Mouse (Mus musculus) kidney, embryonic 15.5 days (tissue): ENCODE data around the gene 5330417C22Rik. TPM values are rescaled to one million over a fixed set of nuclear protein-coding genes. Genes with fewer than 3 reads are reported as not detected.

Experiments used
- ATAC-seq: fragments of 200-750 bp; cut with Nextera tagmentation; replicated peaks from 2 replicates; pipeline ENCODE4 v1.8.0; 2017; ENCODE audit warnings: moderate TSS enrichment; ENCODE audit not compliant: low FRiP score
- H3K27ac ChIP-seq: fragments of 300-500 bp; sonication (generic); 2 replicates; pipeline ENCODE4 v1.5.1; 2015; ENCODE audit warnings: mild to moderate bottlenecking, inconsistent platforms
- H3K27me3 ChIP-seq: fragments of 300-500 bp; sonication (generic); 2 replicates; pipeline ENCODE4 v1.6.1; 2015; ENCODE audit warnings: inconsistent platforms
- H3K36me3 ChIP-seq: fragments of 300-500 bp; sonication (generic); 2 replicates; pipeline ENCODE4 v1.6.1; 2015; ENCODE audit warnings: inconsistent platforms
- H3K4me1 ChIP-seq: fragments of 300-500 bp; sonication (generic); 2 replicates; pipeline ENCODE4 v1.6.1; 2015; ENCODE audit warnings: inconsistent platforms
- H3K4me2 ChIP-seq: fragments of 300-500 bp; sonication (generic); 2 replicates; pipeline ENCODE4 v1.6.1; 2015; ENCODE audit warnings: moderate library complexity, mild to moderate bottlenecking, inconsistent platforms
- H3K4me3 ChIP-seq: fragments of 300-500 bp; sonication (generic); replicated peaks from 2 replicates; pipeline ENCODE4 v1.5.1; 2015; ENCODE audit warnings: mild to moderate bottlenecking, inconsistent platforms
- H3K9ac ChIP-seq: fragments of 300-500 bp; sonication (generic); 2 replicates; pipeline ENCODE4 v1.6.1; 2015; ENCODE audit warnings: mild to moderate bottlenecking, inconsistent platforms
- H3K9me3 ChIP-seq: fragments of 300-500 bp; sonication (generic); replicated peaks from 2 replicates; pipeline ENCODE4 v1.6.1; 2016; ENCODE audit warnings: inconsistent platforms
- WGBS: fragments of 180-500 bp; shearing (Covaris S2); methylation state at CpG from one replicate; pipeline ENCODE4 v1.1.7; 2015; ENCODE audit warnings: mixed read lengths; 5-methylcytosine and 5-hydroxymethylcytosine counted together
- polyA plus RNA-seq: library from polyadenylated mRNA; unstranded; fragments of >200 nt; fragmentation: Nextera tagmentation; extraction: Ambion mirVana; gene quantifications from 2 replicates; pipeline ENCODE4 v1.2.1, GENCODE M21; 2015

The 5330417C22Rik gene
- polyA plus RNA-seq, 1 experiment from 2014 or later: 1.00 TPM

GRCm38 (mm10) chr3:108423844-108424801 is 112.2 kb downstream of the 5330417C22Rik start:
- H3K9ac ChIP-seq: peak overlapping the region; percentile 24; the same call in 1 of the 2 replicates
- peak; percentile 72 for ATAC-seq

GRCm38 (mm10) chr3:108423006-108423405 is 113.3 kb downstream of the 5330417C22Rik start:
- Histone ChIP-seq H3K27ac (no peak overlapping the region), H3K4me2 (no peak overlapping the region), H3K27me3 (no peaks in the 10 kb centered on the region; the same call in 1 of the 2 replicates), H3K4me1 (peaks cover 18% of the 10 kb centered on the region), H3K9ac (no peak overlapping the region), H3K9me3 (no peaks in the 10 kb centered on the region), H3K36me3 (peaks cover 32% of the 10 kb centered on the region), H3K4me3 (no peak overlapping the region)
- 45% methylated on average over 6 of the region's 6 CpGs for WGBS
- ATAC-seq: no peak

More at GRCm38 (mm10) chr3:108423844-108424801, 112.2 kb downstream of the 5330417C22Rik start:
- Histone ChIP-seq H3K27me3 (no peaks in the 10 kb centered on the region), H3K4me3 (peak overlapping the region; percentile 10; the same call in 1 of the 2 replicates), H3K9me3 (no peaks in the 10 kb centered on the region), H3K27ac (peak overlapping the region; percentile 16; the same call in 1 of the 2 replicates), H3K4me1 (peaks cover 18% of the 10 kb centered on the region), H3K4me2 (peak overlapping the region; percentile 46), H3K36me3 (peaks cover 44% of the 10 kb centered on the region)
- 19% methylated on average over 11 of the region's 11 CpGs for WGBS

GRCm38 (mm10) chr3:108415831-108416223 is 120.5 kb downstream of the 5330417C22Rik start:
- WGBS: under 1% methylated on average over 48 of the region's 48 CpGs
- Histone ChIP-seq H3K27me3 (peaks cover 22% of the 10 kb centered on the region), H3K9ac (peak overlapping the region; percentile 88), H3K4me1 (peaks cover 38% of the 10 kb centered on the region), H3K9me3 (peaks cover 11% of the 10 kb centered on the region; the same call in 1 of the 2 replicates), H3K4me2 (peak overlapping the region; percentile 97), H3K36me3 (peaks cover 21% of the 10 kb centered on the region), H3K4me3 (peak overlapping the region; percentile 87), H3K27ac (peak overlapping the region; percentile 75)
- peak; percentile 53; the same call in 1 of the 2 replicates for ATAC-seq

- Histone ChIP-seq H3K27me3 (peaks cover 22% of the 10 kb centered on the region), H3K9me3 (peaks cover 11% of the 10 kb centered on the region; the same call in 1 of the 2 replicates), H3K27ac (peak within 1 kb of the TSS; percentile 75), H3K36me3 (peaks cover 21% of the 10 kb centered on the region), H3K9ac (peak within 1 kb of the TSS; percentile 88), H3K4me3 (peak within 1 kb of the TSS; percentile 87), H3K4me2 (peak within 1 kb of the TSS; percentile 97), H3K4me1 (peaks cover 45% of the 10 kb centered on the region)
- no peak for ATAC-seq
- 7% methylated on average over 66 of the region's 67 CpGs for WGBS
These were observed 121.2 kb downstream of the 5330417C22Rik start, which contains the start of gene Celsr2 for GRCm38 (mm10) chr3:108414857-108415830. Gene Celsr2, minus strand, starts transcription at chr3:108415552.

- H3K27ac ChIP-seq: no peak overlapping the region
- H3K9ac ChIP-seq: no peak overlapping the region
- WGBS: 96% methylated on average over 35 of the region's 35 CpGs
- no peak overlapping the region for H3K4me3 ChIP-seq
- H3K4me2 ChIP-seq: no peak overlapping the region
- no peak for ATAC-seq
- peaks cover 11% of the 10 kb centered on the region; the same call in 1 of the 2 replicates for H3K9me3 ChIP-seq
- peaks cover 54% of the 10 kb centered on the region for H3K4me1 ChIP-seq
- peaks cover 21% of the 10 kb centered on the region for H3K36me3 ChIP-seq
- peaks cover 22% of the 10 kb centered on the region for H3K27me3 ChIP-seq
These were observed 122.5 kb downstream of the 5330417C22Rik start for GRCm38 (mm10) chr3:108413634-108414360.

GRCm38 (mm10) chr3:108411754-108412121 is 124.6 kb downstream of the 5330417C22Rik start:
- ATAC-seq: peak; percentile 85
- Histone ChIP-seq H3K27ac (peak overlapping the region; percentile 98), H3K4me2 (peak overlapping the region; percentile 53), H3K4me3 (peak overlapping the region; percentile 27), H3K36me3 (peaks cover 28% of the 10 kb centered on the region), H3K9ac (0 out of 2 replicates have a peak overlapping the region, but pooled peaks have one; percentile 35), H3K4me1 (peaks cover 58% of the 10 kb centered on the region), H3K27me3 (peaks cover 12% of the 10 kb centered on the region), H3K9me3 (peaks cover 11% of the 10 kb centered on the region; the same call in 1 of the 2 replicates)
- 29% methylated on average over 8 of the region's 8 CpGs for WGBS

GRCm38 (mm10) chr3:108411026-108411753 is 125.1 kb downstream of the 5330417C22Rik start:
- ATAC-seq: peak; percentile 74
- H3K27ac ChIP-seq: peak overlapping the region; percentile 98
- 0 out of 2 replicates have a peak overlapping the region, but pooled peaks have one; percentile 35 for H3K9ac ChIP-seq
- H3K4me1 ChIP-seq: peaks cover 63% of the 10 kb centered on the region
- WGBS: 24% methylated on average over 5 of the region's 5 CpGs
- H3K4me2 ChIP-seq: peak overlapping the region; percentile 53
- H3K27me3 ChIP-seq: peaks cover 7% of the 10 kb centered on the region
- H3K36me3 ChIP-seq: peaks cover 33% of the 10 kb centered on the region
- peaks cover 11% of the 10 kb centered on the region; the same call in 1 of the 2 replicates for H3K9me3 ChIP-seq
- H3K4me3 ChIP-seq: peak overlapping the region; percentile 27

GRCm38 (mm10) chr3:108410359-108410714 is 126.0 kb downstream of the 5330417C22Rik start:
- peaks cover 11% of the 10 kb centered on the region; the same call in 1 of the 2 replicates for H3K9me3 ChIP-seq
- H3K4me1 ChIP-seq: peaks cover 67% of the 10 kb centered on the region
- 20% methylated on average over 5 of the region's 5 CpGs for WGBS
- peak overlapping the region; percentile 53 for H3K4me2 ChIP-seq
- H3K27me3 ChIP-seq: 0 out of 2 replicates have a peak, but pooled peaks cover 6% of the 10 kb centered on the region
- peak; percentile 5 for ATAC-seq
- peak overlapping the region; percentile 98 for H3K27ac ChIP-seq
- peak overlapping the region; percentile 27 for H3K4me3 ChIP-seq
- peaks cover 34% of the 10 kb centered on the region for H3K36me3 ChIP-seq
- peak overlapping the region; percentile 35 for H3K9ac ChIP-seq

- Histone ChIP-seq H3K9ac (peak overlapping the region; percentile 35), H3K36me3 (peaks cover 38% of the 10 kb centered on the region), H3K27ac (peak overlapping the region; percentile 98), H3K4me3 (peak overlapping the region; percentile 27; the same call in 1 of the 2 replicates), H3K4me2 (peak overlapping the region; percentile 53), H3K4me1 (peaks cover 67% of the 10 kb centered on the region), H3K9me3 (peaks cover 11% of the 10 kb centered on the region; the same call in 1 of the 2 replicates), H3K27me3 (0 out of 2 replicates have a peak, but pooled peaks cover under 1% of the 10 kb centered on the region)
- WGBS: 55% methylated on average over 8 of the region's 8 CpGs
- no peak for ATAC-seq
These were observed 126.5 kb downstream of the 5330417C22Rik start for GRCm38 (mm10) chr3:108409656-108410358.
